Mouse (Mus musculus) megakaryocyte, adult 5-6 weeks (primary cell): Measurements from ENCODE around the gene Twistnb. TPM values are rescaled to one million over a fixed set of nuclear protein-coding genes. Genes with fewer than 3 reads are reported as not detected.

Experiments used
- ATAC-seq: 2 replicates; pipeline ENCODE4 v1.8.0; 2016; ENCODE audit warnings: mild to moderate bottlenecking, inconsistent platforms; ENCODE audit not compliant: poor library complexity, severe bottlenecking
- total RNA-seq, 2 experiments: library from RNA; stranded (forward) in 1 of 2; stranded (reverse) in 1 of 2; fragments of 153-499, 151-499 nt in 1 of 2; fragments of 221-1000, 200-1000 nt in 1 of 2; gene quantifications; 2 replicates each; pipeline versions ENCODE4 v1.2.3 to v1.2.4; 2015 to 2017

Gene Twistnb
- total RNA-seq (2015) (22.9 and 23.2 TPM in 2 replicates), total RNA-seq (2017) (30.4 and 31.6 TPM in 2 replicates)

- peak; percentile 90 for ATAC-seq
Measured at GRCm38 (mm10) chr12:33429387-33430160, at the start of gene Twistnb. Gene Twistnb, plus strand, starts transcription at chr12:33429635.

DNA sequence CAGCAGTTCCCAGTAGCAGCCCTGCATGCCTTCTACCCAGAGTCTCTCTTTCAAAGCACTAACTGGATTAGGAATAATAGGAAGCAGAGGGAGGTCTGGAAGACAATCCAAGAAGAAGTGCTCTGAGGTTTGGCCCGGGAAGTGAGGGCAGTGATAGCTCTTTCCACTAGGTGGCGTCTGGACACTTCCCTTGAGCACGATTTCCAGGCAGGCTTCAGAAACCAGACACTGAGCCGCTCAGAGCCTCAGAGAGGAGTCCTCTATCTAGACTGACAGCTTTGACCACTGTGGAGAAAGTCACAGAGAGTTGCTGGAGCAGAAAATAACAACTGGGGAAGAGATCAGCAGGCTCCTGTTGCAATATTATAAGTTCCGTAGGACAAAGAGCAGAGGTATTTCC, 40.6 kb upstream of the Twistnb start:
- ATAC-seq = peak; percentile 95

DNA sequence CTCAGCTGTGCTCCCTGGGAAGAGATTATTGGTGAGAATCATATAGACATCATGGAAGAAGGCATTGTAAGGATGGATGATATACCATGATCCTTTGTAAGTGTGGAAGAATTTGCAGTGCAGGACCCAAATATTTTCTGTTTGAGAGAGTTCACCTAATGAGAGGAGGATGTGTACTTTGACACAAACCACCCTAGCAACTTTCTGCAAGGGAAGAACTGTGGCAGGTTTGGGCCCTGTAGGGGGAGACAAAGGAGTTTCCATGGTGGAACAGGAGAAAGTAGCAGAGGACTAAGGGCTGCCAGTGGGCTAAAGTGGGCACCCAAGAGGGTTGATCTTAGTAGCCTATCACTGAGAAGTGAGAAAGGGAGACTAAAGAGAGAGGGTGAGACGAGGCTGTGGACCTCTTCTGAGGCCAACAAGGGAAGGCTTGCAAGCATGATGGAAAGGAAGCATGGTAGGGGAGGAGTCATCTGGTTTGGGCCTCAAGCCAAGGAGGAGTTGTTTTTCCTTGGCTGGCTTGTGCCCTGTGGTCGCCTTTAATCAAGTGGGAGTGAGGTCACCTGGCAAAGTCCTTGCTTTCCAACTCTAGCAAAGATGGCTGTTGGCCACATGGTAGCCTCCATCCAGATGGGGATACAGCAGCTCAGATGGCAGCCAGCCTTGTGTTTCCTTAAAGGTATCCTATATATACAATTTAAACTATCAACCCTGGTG, 38.4 kb upstream of the Twistnb start:
- no peak for ATAC-seq

- no peak for ATAC-seq
Measured at GRCm38 (mm10) chr12:33394804-33395623, 34.4 kb upstream of the Twistnb start, which contains the start of gene Efcab10. Gene Efcab10, plus strand, starts transcription at chr12:33394854.

DNA sequence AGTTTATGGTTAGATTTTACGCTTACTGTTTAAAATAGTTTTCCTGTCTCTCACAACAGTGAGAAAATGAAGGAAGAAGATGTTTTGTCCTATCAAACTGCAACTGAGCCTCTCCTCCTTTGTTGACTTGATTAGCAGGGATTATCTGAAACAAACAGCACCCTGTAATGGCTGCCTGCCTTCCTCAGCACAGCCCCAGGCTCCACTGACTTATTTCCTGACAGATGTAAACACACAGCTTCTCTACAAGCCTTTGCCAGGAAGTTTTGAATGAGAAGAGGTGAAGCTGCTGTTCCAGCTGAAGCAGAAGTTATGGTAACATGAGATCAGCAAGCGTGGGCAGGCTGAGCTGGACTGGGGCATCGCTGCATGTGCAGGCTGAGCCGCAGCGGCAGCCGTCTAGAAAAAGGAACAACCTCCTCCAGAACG, 26.2 kb upstream of the Twistnb start:
- no peak for ATAC-seq

GRCm38 (mm10) chr12:33404996-33405395, 24.4 kb upstream of the Twistnb start:
- ATAC-seq = no peak

GRCm38 (mm10) chr12:33405398-33406026, 23.9 kb upstream of the Twistnb start:
- no peak for ATAC-seq

DNA sequence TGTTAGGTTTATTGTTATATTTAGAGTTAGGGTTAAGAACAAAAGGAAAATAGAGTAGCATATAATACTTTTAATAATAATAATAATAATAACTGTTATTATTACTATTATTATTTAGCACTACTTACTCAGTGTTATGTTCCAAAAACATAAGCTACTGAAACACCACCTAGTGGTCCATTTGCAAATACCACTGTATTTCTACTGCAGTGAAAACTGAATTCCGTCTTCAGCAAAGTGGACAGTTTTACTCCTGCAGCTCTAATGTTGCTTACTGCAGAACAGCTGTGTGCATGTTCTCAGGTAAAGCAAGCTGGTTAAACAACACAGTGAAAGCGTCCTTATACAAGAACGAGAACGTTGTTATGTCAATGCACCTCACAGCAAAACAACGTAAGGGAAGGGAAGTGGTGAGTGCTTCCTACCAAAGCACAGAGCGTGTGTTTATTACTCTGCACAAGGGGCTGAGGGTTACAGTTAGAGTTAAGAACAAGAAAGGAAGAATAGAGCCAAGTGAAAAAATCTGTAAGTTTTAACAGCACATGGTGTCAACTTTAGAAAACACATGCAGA, 17.8 kb upstream of the Twistnb start:
- ATAC-seq = peak; percentile 24; the same call in 1 of the 2 replicates

DNA sequence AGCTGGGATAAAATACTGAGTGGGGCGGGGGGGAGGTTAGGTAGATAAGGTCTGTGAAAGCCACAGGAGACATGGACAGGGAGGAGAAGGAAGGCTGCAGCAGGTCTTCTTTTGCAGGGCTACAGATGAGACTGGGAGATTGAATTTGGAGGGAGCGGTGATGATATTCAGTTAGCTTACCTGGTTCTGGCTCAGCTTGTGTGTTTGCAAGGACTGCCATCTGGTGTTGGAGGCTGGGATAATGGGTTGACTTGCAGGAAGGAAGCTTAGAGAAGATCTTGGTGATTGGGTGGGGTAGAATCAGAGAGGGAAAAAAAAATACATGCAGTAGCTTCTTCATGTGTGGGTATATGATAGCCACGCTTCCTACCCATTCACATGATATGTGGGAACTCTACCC, 5.1 kb upstream of the Twistnb start:
- peak; percentile 43; the same call in 1 of the 2 replicates for ATAC-seq

- no peak for ATAC-seq
Measured at GRCm38 (mm10) chr12:33427293-33427692, 2.1 kb upstream of the Twistnb start.

DNA sequence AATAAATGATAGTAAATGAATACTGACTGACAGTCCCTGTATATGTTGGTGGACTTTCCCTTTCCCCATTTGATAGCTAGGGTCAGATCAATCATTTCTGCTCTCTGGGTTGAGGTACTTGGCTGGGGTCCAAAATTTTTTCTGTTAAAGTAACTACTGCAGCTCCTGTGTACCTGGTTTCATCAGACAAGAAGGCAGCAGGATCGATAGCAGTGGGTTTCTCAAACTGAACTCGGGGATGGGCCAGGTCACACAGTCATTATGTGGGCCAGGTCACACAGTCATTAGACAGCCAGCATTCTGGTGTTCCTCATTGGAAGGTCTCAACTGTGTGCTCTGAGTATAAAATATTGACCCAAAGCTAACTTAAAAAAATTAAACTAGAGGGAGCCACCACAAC, 1.7 kb upstream of the Twistnb start:
- ATAC-seq = no peak

DNA sequence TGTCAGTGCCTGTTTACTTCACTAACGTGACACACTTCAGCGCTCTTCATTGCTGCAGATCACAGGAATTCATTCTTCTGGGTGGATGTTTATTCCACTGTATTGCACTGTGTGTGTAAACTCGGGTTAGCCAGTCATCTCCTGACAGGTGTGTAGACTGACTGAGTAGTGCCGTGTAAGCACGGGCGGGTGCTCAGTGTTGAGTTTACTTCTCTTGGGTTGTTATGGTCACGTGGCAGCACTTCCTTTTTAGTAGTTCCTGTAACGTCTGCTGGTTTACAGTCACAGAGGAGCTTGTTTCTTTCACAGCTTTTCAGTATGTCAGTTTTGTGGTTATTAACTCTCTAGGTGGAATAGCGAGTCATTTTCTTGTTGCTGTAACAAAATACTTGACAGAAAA, 4.4 kb downstream of the Twistnb start:
- ATAC-seq = peak; percentile 78

DNA sequence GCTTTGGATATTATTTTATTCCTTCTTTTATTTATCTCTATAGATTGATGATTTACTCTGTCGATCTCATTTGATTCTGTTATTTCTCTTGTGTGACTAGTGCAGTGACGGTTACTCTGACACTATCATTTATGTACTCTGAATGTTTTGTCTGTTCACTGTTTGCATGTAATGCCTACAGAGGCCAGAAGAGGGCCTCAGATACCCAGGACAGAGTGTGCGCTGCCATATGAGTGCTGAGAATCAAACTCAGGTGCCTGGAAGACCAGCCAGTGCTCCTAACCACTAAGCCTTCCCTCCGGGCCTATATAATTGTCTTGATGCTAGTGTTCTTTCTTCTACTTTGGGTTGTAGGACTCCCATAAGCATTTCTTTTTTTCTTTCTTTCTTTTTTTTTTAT, 5.3 kb downstream of the Twistnb start:
- ATAC-seq = peak; percentile 55

DNA sequence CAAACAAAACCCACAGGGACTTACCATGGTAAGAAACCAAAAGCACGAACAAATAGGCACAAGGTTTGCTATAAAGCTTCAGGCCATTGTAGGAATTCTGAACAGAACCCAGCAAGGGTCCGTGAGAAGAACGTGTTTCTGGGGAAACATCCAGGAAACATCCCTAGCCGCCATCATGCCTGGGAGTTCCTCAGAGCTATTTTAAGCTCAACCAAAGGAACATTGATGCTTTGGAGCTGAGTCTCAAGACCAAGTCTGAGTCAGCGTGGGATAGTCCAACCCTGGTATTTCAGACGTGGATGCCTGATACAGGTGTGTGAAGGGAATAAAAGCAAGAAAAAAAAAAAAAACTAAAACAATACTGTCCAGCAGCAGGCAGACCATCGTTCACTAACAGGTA, 26.0 kb downstream of the Twistnb start:
- ATAC-seq = no peak

DNA sequence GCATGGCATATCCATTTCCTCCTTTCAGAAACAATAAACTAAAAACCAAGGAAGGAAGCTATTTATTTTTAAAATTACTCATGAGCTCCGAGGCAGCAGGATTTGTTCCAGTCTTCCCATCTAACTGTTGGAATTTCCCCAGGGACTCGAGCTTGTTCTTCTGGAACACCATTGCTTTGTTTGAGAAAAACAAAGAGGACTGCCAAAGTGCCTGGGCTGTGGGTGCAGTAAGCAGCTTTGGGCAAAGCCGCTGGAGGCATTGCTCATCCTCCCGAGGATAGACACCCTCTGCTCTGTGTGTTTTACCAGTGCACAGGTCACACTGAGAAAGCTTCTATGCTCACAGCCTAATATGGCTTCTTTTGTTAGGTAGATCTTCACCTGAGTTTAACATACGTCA, 26.8 kb downstream of the Twistnb start:
- ATAC-seq = no peak

GRCm38 (mm10) chr12:33480975-33481374, 51.5 kb downstream of the Twistnb start:
- no peak for ATAC-seq

GRCm38 (mm10) chr12:33482931-33483330, 53.5 kb downstream of the Twistnb start:
- ATAC-seq = no peak
